ENCODE assay signal across 24 mouse cellular contexts in genomic region chr9:120820892-120821291, GRCm38 (mm10).
DNase-seq lines count a peak whose midpoint lies in the region; ATAC-seq and TF ChIP-seq lines count a peak whose summit lies in the region.
"Had no signal": no experiment of that assay in that cellular context is flagged by ENCODE, and none has a peak within 500 bp of the region (broad histone marks: within the 10 kb centered on the region; RNA-seq: fewer than 3 reads in every experiment).

No protein-coding gene starts in this region.

- H3K27me3 ChIP-seq in C2C12 (ENCODE audit: control insufficient read depth, insufficient read depth, insufficient read length) (no peaks in the 10 kb centered on the region), myocyte (ENCODE audit: control insufficient read depth, insufficient read depth, insufficient read length) (no peaks in the 10 kb centered on the region)
- H3K27me3 ChIP-seq in midbrain, postnatal 0 days (ENCODE audit: insufficient read depth, low read length) = no peaks in the 10 kb centered on the region
- H3K27me3 ChIP-seq: Patski had no signal

- H3K4me3 ChIP-seq in C2C12 (ENCODE audit: insufficient read depth, poor library complexity, severe bottlenecking) = no peak overlapping the region
- no peak overlapping the region for H3K4me3 ChIP-seq in myocyte
- H3K4me3 ChIP-seq in midbrain, postnatal 0 days (ENCODE audit: low read depth, low read length) = no peak overlapping the region

- no peak overlapping the region for H3K27ac ChIP-seq in midbrain, postnatal 0 days (ENCODE audit: low read depth, low read length)

- ATAC-seq in midbrain, postnatal 0 days (ENCODE audit: low FRiP score) = no peak
- ATAC-seq: activated CD4-positive, CD25-positive, alpha-beta regulatory T cell, adult 4 months; CD4-positive, CD25-positive, alpha-beta regulatory T cell, adult 4 months; Patski had no signal

- no peaks in the 10 kb centered on the region for H3K9me3 ChIP-seq in midbrain, postnatal 0 days (ENCODE audit: low read length)
- H3K9me3 ChIP-seq: G1E had no signal

- peak; percentile 31 to 70 for DNase-seq in adrenal gland, adult (ENCODE audit: inconsistent age in 2 of 2, low spot score in 1 of 2)
- no peak for DNase-seq in adrenal gland, adult 8-10 months
- peak; percentile 26 for DNase-seq in adrenal gland, adult 2 months
- no peak for DNase-seq in adrenal gland, adult 18-20 months (ENCODE audit: low spot score in 2 of 2)
- DNase-seq in lung, postnatal 25 days (ENCODE audit: low spot score) = no peak
- no peak for DNase-seq in midbrain, postnatal 0 days (ENCODE audit: low spot score)
- DNase-seq: adrenal gland, postnatal 10 days; adrenal gland, postnatal 14 days; adrenal gland, postnatal 25 days; adrenal gland, postnatal 36 days; B cell, adult 2 months; cerebellum, adult 11 months; cerebellum, adult 11-12 months; cerebellum, adult 18-20 months; cerebellum, adult 2 months; cerebellum, adult 8-10 months; cerebellum, adult 9-10 months; cerebellum, adult 9-11 months had no signal

- 89% methylated on average over 6 of the region's 6 CpGs for WGBS in midbrain, postnatal 0 days

- H3K36me3 ChIP-seq in C2C12 (ENCODE audit: control insufficient read depth, insufficient read depth) (no peaks in the 10 kb centered on the region), myocyte (ENCODE audit: control insufficient read depth, insufficient read depth) (no peaks in the 10 kb centered on the region)
- H3K36me3 ChIP-seq in midbrain, postnatal 0 days (ENCODE audit: insufficient read depth, low read length) = no peaks in the 10 kb centered on the region
- H3K36me3 ChIP-seq: G1E had no signal

- TF ChIP-seq CTCF in C2C12 (IDR thresholded peaks at IDR 0.05; ENCODE audit: control insufficient read depth, insufficient read depth, insufficient read length) = no peak
- TF ChIP-seq CTCF in midbrain, postnatal 0 days (IDR thresholded peaks at IDR 0.05) = no peak

- H3K9ac ChIP-seq in midbrain, postnatal 0 days (replicated peaks; ENCODE audit: low read length, poor library complexity, severe bottlenecking) = no peak overlapping the region

- H3ac ChIP-seq in C2C12 (ENCODE audit: control insufficient read depth, insufficient read length, low read depth) = no peak overlapping the region
- H3ac ChIP-seq in myocyte (ENCODE audit: control insufficient read depth, insufficient read length) = no peak overlapping the region

- no peaks in the 10 kb centered on the region for H3K4me1 ChIP-seq in midbrain, postnatal 0 days (ENCODE audit: insufficient read depth, low read length)

- H3K4me2 ChIP-seq in myocyte (ENCODE audit: low read depth) = no peak overlapping the region
- no peak overlapping the region for H3K4me2 ChIP-seq in midbrain, postnatal 0 days (ENCODE audit: low read depth, low read length, poor library complexity, severe bottlenecking)

- H3K79me2 ChIP-seq in C2C12 (ENCODE audit: control insufficient read depth, insufficient read depth) (no peaks in the 10 kb centered on the region), myocyte (ENCODE audit: control insufficient read depth, insufficient read depth) (no peaks in the 10 kb centered on the region)

- no peaks in the 10 kb centered on the region for H3K79me3 ChIP-seq in C2C12 (ENCODE audit: low read depth)

- no peak for TF ChIP-seq POLR2A in myocyte (IDR thresholded peaks at IDR 0.05; ENCODE audit: insufficient read length, low read depth)

TF ChIP-seq in C2C12, 6 proteins besides CTCF, POLR2A, EP300 and RAD21:
- TF ChIP-seq MYOD1 (IDR thresholded peaks at IDR 0.05; ENCODE audit: control insufficient read depth, insufficient read length, low read depth) = peak; percentile 68
- TF ChIP-seq CEBPB (IDR thresholded peaks at IDR 0.05; ENCODE audit: low read depth) = no peak
TF ChIP-seq in C2C12: peak in this region for 1.

TF ChIP-seq in myocyte, 11 proteins besides CTCF, POLR2A, EP300 and RAD21:
- TF ChIP-seq MYOD1 (IDR thresholded peaks at IDR 0.05; ENCODE audit: control insufficient read depth in 1 of 3, insufficient read length in 2 of 3, low read depth in 2 of 3) = peak; percentile 61 to 89 (median 64)
- no peak for TF ChIP-seq MYOG (IDR thresholded peaks at IDR 0.05; ENCODE audit: control insufficient read depth in 1 of 3, insufficient read depth in 1 of 3, insufficient read length in 2 of 3, low read depth in 2 of 3)

Comparison
In these comparisons a context has a peak if more than half of its experiments do, and no peak if none do; other contexts are left out.
1. DNase-seq: peak in adrenal gland, adult (2 of 2) and adrenal gland, adult 2 months (single experiment); none in adrenal gland, adult 8-10 months (single experiment), adrenal gland, adult 18-20 months (0 of 2), lung, postnatal 25 days (single experiment) and midbrain, postnatal 0 days (single experiment).